In genomic region chr6:97431309-97432004, GRCm38 (mm10) we compare ENCODE assay signal across 12 mouse cellular contexts.
DNase-seq lines count a peak whose midpoint lies in the region; ATAC-seq and TF ChIP-seq lines count a peak whose summit lies in the region.
"Had no signal": no experiment of that assay in that cellular context is flagged by ENCODE, and none has a peak within 500 bp of the region (broad histone marks: within the 10 kb centered on the region; RNA-seq: fewer than 3 reads in every experiment).

No protein-coding gene starts in this region.

- H3K4me3 ChIP-seq in layer of hippocampus, adult 2 months: peak overlapping the region; percentile 17; the same call in 1 of the 2 replicates
- no peak overlapping the region for H3K4me3 ChIP-seq in bone marrow, adult 2 months (replicated peaks; ENCODE audit: control insufficient read depth, low read depth, low read length)
- no peak overlapping the region for H3K4me3 ChIP-seq in forebrain, postnatal 0 days (ENCODE audit: low read depth, low read length)
- no peak overlapping the region for H3K4me3 ChIP-seq in hindbrain, embryonic 16.5 days (ENCODE audit: low read length)
- H3K4me3 ChIP-seq: hindbrain, embryonic 10.5 days had no signal

- TF ChIP-seq CTCF in layer of hippocampus, adult 2 months (conservative IDR thresholded peaks at IDR 0.05): no peak
- TF ChIP-seq CTCF in bone marrow, adult 2 months (IDR thresholded peaks at IDR 0.05; ENCODE audit: control insufficient read depth, insufficient read depth, low read length): no peak
- no peak for TF ChIP-seq CTCF in forebrain, postnatal 0 days (IDR thresholded peaks at IDR 0.05; ENCODE audit: low read depth)

- H3K4me2 ChIP-seq in forebrain, postnatal 0 days (ENCODE audit: low read depth): no peak overlapping the region
- no peak overlapping the region for H3K4me2 ChIP-seq in hindbrain, embryonic 16.5 days (ENCODE audit: low read length)

- peak; percentile 87 for ATAC-seq in megakaryocyte, adult 5-6 weeks (ENCODE audit: poor library complexity, severe bottlenecking)
- no peak for ATAC-seq in forebrain, postnatal 0 days
- no peak for ATAC-seq in hindbrain, embryonic 16.5 days

- H3K36me3 ChIP-seq in forebrain, postnatal 0 days (ENCODE audit: insufficient read depth): no peaks in the 10 kb centered on the region
- H3K36me3 ChIP-seq in hindbrain, embryonic 16.5 days (ENCODE audit: control insufficient read depth, insufficient read depth, low read length): no peaks in the 10 kb centered on the region
- H3K36me3 ChIP-seq: G1E; hindbrain, embryonic 10.5 days had no signal

- H3K27me3 ChIP-seq in forebrain, postnatal 0 days (ENCODE audit: insufficient read depth, low read length): no peaks in the 10 kb centered on the region
- no peaks in the 10 kb centered on the region for H3K27me3 ChIP-seq in hindbrain, embryonic 16.5 days (replicated peaks; ENCODE audit: control insufficient read depth, insufficient read depth, low read length)

- H3K9ac ChIP-seq in forebrain, postnatal 0 days: no peak overlapping the region
- H3K9ac ChIP-seq in hindbrain, embryonic 16.5 days (ENCODE audit: low read depth, low read length): no peak overlapping the region

- no peak for DNase-seq in layer of hippocampus, adult 2 months (ENCODE audit: low spot score in 2 of 2)
- DNase-seq in layer of hippocampus, postnatal 25 days (ENCODE audit: extremely low spot score in 1 of 2, low spot score in 1 of 2): no peak
- DNase-seq in B cell, adult 2 months: peak; percentile 48 to 51
- DNase-seq in forebrain, postnatal 0 days: no peak
- DNase-seq in frontal cortex, postnatal 25 days (ENCODE audit: low spot score in 2 of 2): no peak
- DNase-seq: cerebellum, postnatal 25 days; kidney, adult 8-10 months had no signal

- H3K9me3 ChIP-seq in forebrain, postnatal 0 days (ENCODE audit: low read length): no peaks in the 10 kb centered on the region
- H3K9me3 ChIP-seq in hindbrain, embryonic 16.5 days (ENCODE audit: control insufficient read depth, low read length): no peaks in the 10 kb centered on the region
- H3K9me3 ChIP-seq: hindbrain, embryonic 10.5 days had no signal

- H3K27ac ChIP-seq in layer of hippocampus, adult 2 months: peak overlapping the region; percentile 62; the same call in 1 of the 2 replicates
- peak overlapping the region; percentile 48 for H3K27ac ChIP-seq in bone marrow, adult 2 months (ENCODE audit: control insufficient read depth, insufficient read depth, low read depth, low read length, poor library complexity)
- H3K27ac ChIP-seq in forebrain, postnatal 0 days (ENCODE audit: low read depth, low read length): no peak overlapping the region
- no peak overlapping the region for H3K27ac ChIP-seq in hindbrain, embryonic 16.5 days (ENCODE audit: low read depth, low read length)
- H3K27ac ChIP-seq: hindbrain, embryonic 10.5 days had no signal

- 0 out of 2 replicates have a peak, but pooled peaks have one; percentile 29 for TF ChIP-seq POLR2A in bone marrow, adult 2 months (IDR thresholded peaks at IDR 0.05; ENCODE audit: borderline replicate concordance, control insufficient read depth, low read depth, low read length)

- WGBS in bone marrow, adult 2 months: 28% methylated on average over 10 of the region's 10 CpGs
- 88% methylated on average over 10 of the region's 10 CpGs for WGBS in forebrain, postnatal 0 days
- 87% methylated on average over 10 of the region's 10 CpGs for WGBS in hindbrain, embryonic 16.5 days

- peaks cover 2% of the 10 kb centered on the region for H3K4me1 ChIP-seq in bone marrow, adult 2 months (ENCODE audit: control insufficient read depth, insufficient read depth, low read length)
- H3K4me1 ChIP-seq in forebrain, postnatal 0 days (ENCODE audit: insufficient read depth): no peaks in the 10 kb centered on the region
- H3K4me1 ChIP-seq in hindbrain, embryonic 16.5 days (ENCODE audit: control insufficient read depth, insufficient read depth, low read depth, low read length): no peaks in the 10 kb centered on the region

Comparison
In these comparisons a context has a peak if more than half of its experiments do, and no peak if none do; other contexts are left out.
1. DNase-seq: peak in B cell, adult 2 months (2 of 2); none in layer of hippocampus, adult 2 months (0 of 2), layer of hippocampus, postnatal 25 days (0 of 2), forebrain, postnatal 0 days (single experiment) and frontal cortex, postnatal 25 days (0 of 2).
2. H3K27ac ChIP-seq: peak in layer of hippocampus, adult 2 months (single experiment) and bone marrow, adult 2 months (single experiment); none in forebrain, postnatal 0 days (single experiment) and hindbrain, embryonic 16.5 days (single experiment).